Mouse (Mus musculus) ES-Bruce4 (cell line): ENCODE results near the gene Ltc4s.

ENCODE experiments used
- EP300 ChIP-seq: IDR thresholded peaks from 2 replicates; pipeline ENCODE4 v1.6.1; 2011; ENCODE audit warnings: low read depth, low read length; ENCODE audit not compliant: insufficient read depth
- POLR2A ChIP-seq: IDR thresholded peaks from one replicate; pipeline ENCODE4 v1.8.1; 2011; ENCODE audit warnings: low read length; ENCODE audit not compliant: insufficient read depth

DNA sequence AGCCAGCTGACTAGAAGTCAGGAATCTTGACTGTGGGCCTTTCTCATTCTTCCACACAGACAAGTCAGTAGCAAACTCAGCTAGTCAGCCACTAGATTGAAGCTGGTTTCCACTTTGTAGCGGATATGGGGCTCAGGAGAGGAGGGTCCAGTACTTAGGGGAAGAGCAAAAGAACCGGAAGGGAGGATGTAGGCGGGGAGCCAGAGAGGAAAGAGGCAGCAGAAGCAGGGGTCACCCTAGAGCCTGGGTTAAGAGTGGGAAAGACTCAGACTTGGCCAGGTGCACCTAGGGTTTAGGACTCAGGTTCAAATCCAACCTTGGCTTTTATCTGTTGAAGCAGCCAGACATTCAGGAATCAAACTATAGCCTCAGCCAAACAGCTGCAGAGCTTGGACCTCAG lies 11.2 kb downstream of the Ltc4s start:
- TF ChIP-seq EP300 (no peak), POLR2A (no peak)
